Mouse (Mus musculus): Measurements from ENCODE around the gene Safb.

- TF ChIP-seq CTCF (IDR thresholded peaks at IDR 0.05; ENCODE audit: borderline replicate concordance, insufficient read depth, low read length) (no peak), POLR2A (IDR thresholded peaks at IDR 0.05; ENCODE audit: low read depth, low read length) (peak; percentile 92)
Measured at GRCm38 (mm10) chr17:56584257-56585130, at the start of gene Safb, which contains the start of gene Safb2.
